Mouse (Mus musculus) lung, embryonic 16.5 days (tissue): Measurements from ENCODE around the gene C1ql1. TPM values are rescaled to one million over a fixed set of nuclear protein-coding genes. Genes with fewer than 3 reads are reported as not detected.

Source experiments
- ATAC-seq: fragments of 200-750 bp; cut with Nextera tagmentation; 2 replicates; pipeline ENCODE4 v1.8.0; 2017; ENCODE audit warnings: low read depth, mild to moderate bottlenecking, moderate library complexity
- H3K27ac ChIP-seq: fragments of 300-500 bp; sonication (generic); 2 replicates; pipeline ENCODE4 v1.5.1; 2014; ENCODE audit warnings: mild to moderate bottlenecking, control low read depth, low read length
- H3K27me3 ChIP-seq: fragments of 300-500 bp; sonication (generic); 2 replicates; pipeline ENCODE4 v1.6.1; 2014; ENCODE audit warnings: low read depth, low read length, mixed read lengths; ENCODE audit not compliant: control insufficient read depth, insufficient read depth
- H3K36me3 ChIP-seq: fragments of 300-500 bp; sonication (generic); 2 replicates; pipeline ENCODE4 v1.6.1; 2014; ENCODE audit warnings: low read length; ENCODE audit not compliant: control insufficient read depth, insufficient read depth
- H3K4me1 ChIP-seq: fragments of 300-500 bp; sonication (generic); replicated peaks from 2 replicates; pipeline ENCODE4 v1.6.1; 2014; ENCODE audit warnings: low read length, mixed read lengths; ENCODE audit not compliant: control insufficient read depth, insufficient read depth
- H3K4me2 ChIP-seq: fragments of 300-500 bp; sonication (generic); 2 replicates; pipeline ENCODE4 v1.6.1; 2014; ENCODE audit warnings: low read depth, low read length, control low read depth
- H3K4me3 ChIP-seq: fragments of 300-500 bp; sonication (generic); 2 replicates; pipeline ENCODE4 v1.5.1; 2014; ENCODE audit warnings: mild to moderate bottlenecking, low read length, control low read depth
- H3K9ac ChIP-seq: fragments of 300-500 bp; sonication (generic); 2 replicates; pipeline ENCODE4 v1.6.1; 2014; ENCODE audit warnings: low read length, control low read depth
- H3K9me3 ChIP-seq: fragments of 300-500 bp; sonication (generic); 2 replicates; pipeline ENCODE4 v1.6.1; 2016; ENCODE audit warnings: low read length; ENCODE audit not compliant: control insufficient read depth
- WGBS: fragments of 180-500 bp; shearing (Covaris S2); extraction: QIAGEN DNeasy Blood & Tissue Kit; methylation state at CpG from one replicate; pipeline ENCODE4 v1.1.7; 2014; 5-methylcytosine and 5-hydroxymethylcytosine counted together
- polyA plus RNA-seq: library from polyadenylated mRNA; unstranded; fragments of >200 nt; fragmentation: Nextera tagmentation; extraction: Ambion mirVana; gene quantifications from 2 replicates; pipeline ENCODE4 v1.2.1, GENCODE M21; 2015

The C1ql1 gene
- 0.24 and 0.60 TPM in 2 replicates for polyA plus RNA-seq

GRCm38 (mm10) chr11:102946265-102946991, at the start of gene C1ql1:
TSS of gene C1ql1 (minus strand) at chr11:102946688.
- Histone ChIP-seq H3K27ac (no peak within 1 kb of the TSS), H3K9me3 (no peaks in the 10 kb centered on the region), H3K4me3 (peak within 1 kb of the TSS; percentile 44), H3K4me2 (peak within 1 kb of the TSS; percentile 71), H3K27me3 (peaks cover 87% of the 10 kb centered on the region), H3K36me3 (no peaks in the 10 kb centered on the region), H3K9ac (peak within 1 kb of the TSS; percentile 45), H3K4me1 (peaks cover 18% of the 10 kb centered on the region)
- ATAC-seq: peak; percentile 98
- under 1% methylated on average over 73 of the region's 87 CpGs for WGBS

- no peak for ATAC-seq
- no peak overlapping the region for H3K27ac ChIP-seq
- H3K36me3 ChIP-seq: peaks cover 39% of the 10 kb centered on the region
- H3K4me1 ChIP-seq: peaks cover 21% of the 10 kb centered on the region
- no peaks in the 10 kb centered on the region for H3K9me3 ChIP-seq
- 87% methylated on average over 18 of the region's 18 CpGs for WGBS
- H3K4me3 ChIP-seq: no peak overlapping the region
- no peak overlapping the region for H3K9ac ChIP-seq
- H3K27me3 ChIP-seq: peaks cover 3% of the 10 kb centered on the region
- H3K4me2 ChIP-seq: no peak overlapping the region
Observed at GRCm38 (mm10) chr11:102994952-102995351, 48.5 kb upstream of the C1ql1 start.

- Histone ChIP-seq H3K4me2 (no peak overlapping the region), H3K27ac (no peak overlapping the region), H3K27me3 (peaks cover 8% of the 10 kb centered on the region), H3K9ac (no peak overlapping the region), H3K36me3 (peaks cover 36% of the 10 kb centered on the region), H3K4me3 (no peak overlapping the region), H3K4me1 (peaks cover 14% of the 10 kb centered on the region), H3K9me3 (no peaks in the 10 kb centered on the region)
- ATAC-seq: no peak
- WGBS: 49% methylated on average over 17 of the region's 17 CpGs
Observed at GRCm38 (mm10) chr11:102993420-102994029, 47.0 kb upstream of the C1ql1 start.

GRCm38 (mm10) chr11:102992940-102993339, 46.5 kb upstream of the C1ql1 start:
- H3K4me3 ChIP-seq: no peak overlapping the region
- H3K36me3 ChIP-seq: peaks cover 31% of the 10 kb centered on the region
- peaks cover 8% of the 10 kb centered on the region for H3K27me3 ChIP-seq
- peak; percentile 39 for ATAC-seq
- H3K4me2 ChIP-seq: no peak overlapping the region
- WGBS: 5% methylated on average over 5 of the region's 5 CpGs
- no peak overlapping the region for H3K27ac ChIP-seq
- peaks cover 9% of the 10 kb centered on the region for H3K4me1 ChIP-seq
- no peak overlapping the region for H3K9ac ChIP-seq
- no peaks in the 10 kb centered on the region for H3K9me3 ChIP-seq

- under 1% methylated on average over 16 of the region's 16 CpGs for WGBS
- Histone ChIP-seq H3K9ac (no peak overlapping the region), H3K9me3 (no peaks in the 10 kb centered on the region), H3K4me2 (peak overlapping the region; percentile 46), H3K4me1 (peaks cover 9% of the 10 kb centered on the region), H3K27me3 (peaks cover 8% of the 10 kb centered on the region), H3K4me3 (peak overlapping the region; percentile 20), H3K27ac (no peak overlapping the region), H3K36me3 (peaks cover 20% of the 10 kb centered on the region)
- peak; percentile 78 for ATAC-seq
Observed at GRCm38 (mm10) chr11:102991681-102992080, 45.2 kb upstream of the C1ql1 start.

- peaks cover 10% of the 10 kb centered on the region for H3K36me3 ChIP-seq
- peak overlapping the region; percentile 65 for H3K9ac ChIP-seq
- H3K4me1 ChIP-seq: peaks cover 9% of the 10 kb centered on the region
- peak; percentile 45; the same call in 1 of the 2 replicates for ATAC-seq
- H3K4me3 ChIP-seq: peak overlapping the region; percentile 52
- H3K27ac ChIP-seq: no peak overlapping the region
- no peaks in the 10 kb centered on the region for H3K9me3 ChIP-seq
- 2% methylated on average over 29 of the region's 29 CpGs for WGBS
- peak overlapping the region; percentile 89 for H3K4me2 ChIP-seq
- H3K27me3 ChIP-seq: peaks cover 12% of the 10 kb centered on the region
Observed at GRCm38 (mm10) chr11:102990152-102990663, 43.7 kb upstream of the C1ql1 start.

- H3K4me1 ChIP-seq: peaks cover 9% of the 10 kb centered on the region
- H3K36me3 ChIP-seq: peaks cover 7% of the 10 kb centered on the region
- H3K4me3 ChIP-seq: peak overlapping the region; percentile 52
- H3K9ac ChIP-seq: peak overlapping the region; percentile 65
- peaks cover 12% of the 10 kb centered on the region for H3K27me3 ChIP-seq
- H3K4me2 ChIP-seq: peak overlapping the region; percentile 89
- H3K9me3 ChIP-seq: no peaks in the 10 kb centered on the region
- H3K27ac ChIP-seq: no peak overlapping the region
- ATAC-seq: no peak
- 11% methylated on average over 28 of the region's 28 CpGs for WGBS
Observed at GRCm38 (mm10) chr11:102989641-102990151, 43.2 kb upstream of the C1ql1 start.

- H3K4me1 ChIP-seq: peaks cover 6% of the 10 kb centered on the region
- 45% methylated on average over 6 of the region's 6 CpGs for WGBS
- ATAC-seq: no peak
- no peaks in the 10 kb centered on the region for H3K36me3 ChIP-seq
- no peak overlapping the region for H3K4me2 ChIP-seq
- no peak overlapping the region for H3K9ac ChIP-seq
- H3K27ac ChIP-seq: no peak overlapping the region
- no peaks in the 10 kb centered on the region for H3K9me3 ChIP-seq
- H3K27me3 ChIP-seq: peaks cover 8% of the 10 kb centered on the region; the same call in 1 of the 2 replicates
- no peak overlapping the region for H3K4me3 ChIP-seq
Observed at GRCm38 (mm10) chr11:102985160-102985559, 38.7 kb upstream of the C1ql1 start.

- Histone ChIP-seq H3K4me1 (peaks cover 2% of the 10 kb centered on the region), H3K27me3 (peaks cover 8% of the 10 kb centered on the region; the same call in 1 of the 2 replicates), H3K9ac (no peak overlapping the region), H3K4me2 (no peak overlapping the region), H3K9me3 (no peaks in the 10 kb centered on the region), H3K36me3 (no peaks in the 10 kb centered on the region), H3K27ac (no peak overlapping the region), H3K4me3 (no peak overlapping the region)
- 56% methylated on average over 4 of the region's 4 CpGs for WGBS
- no peak for ATAC-seq
Observed at GRCm38 (mm10) chr11:102984615-102985014, 38.1 kb upstream of the C1ql1 start.
